Mouse (Mus musculus): ENCODE measurements around the gene RPS10-NUDT3.

DNA sequence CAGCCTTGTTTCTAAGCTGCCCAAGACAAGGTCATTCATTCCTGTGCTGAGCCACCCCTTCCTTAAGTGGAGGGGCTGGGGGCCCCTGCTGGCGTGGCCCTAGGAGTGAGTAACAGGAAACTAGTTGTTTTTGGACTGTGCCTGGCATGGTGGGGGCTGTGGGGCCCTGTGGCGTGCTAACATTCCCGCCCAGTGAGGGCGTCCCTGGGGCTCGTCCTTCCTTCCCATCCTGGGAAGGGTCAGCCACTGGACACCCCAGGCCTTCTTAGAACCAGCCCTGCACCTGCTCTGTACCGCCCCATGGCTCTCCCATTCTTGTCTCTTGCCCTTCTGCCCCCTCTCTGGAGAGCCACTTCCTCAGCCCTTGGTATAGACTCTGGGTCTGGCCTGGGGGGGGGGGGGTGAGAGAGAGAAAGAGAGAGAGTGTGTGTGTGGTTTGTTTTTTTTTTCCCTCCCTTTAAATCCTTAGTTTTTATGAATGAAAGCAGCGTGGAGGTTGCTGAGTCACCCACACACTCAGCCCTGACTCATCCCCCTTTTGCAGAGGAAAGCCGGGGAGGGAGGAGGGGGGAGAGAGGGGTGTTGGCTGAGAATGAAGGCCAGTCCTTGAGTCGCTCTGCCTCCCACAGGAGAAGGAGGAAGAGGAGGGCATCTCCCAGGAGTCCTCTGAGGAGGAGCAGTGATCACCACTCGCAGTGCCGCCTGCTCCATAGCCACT lies 73.1 kb downstream of the RPS10-NUDT3 start:
- TF ChIP-seq POLR2A (IDR thresholded peaks at IDR 0.05; ENCODE audit: borderline replicate concordance, extremely low read depth, insufficient read depth, insufficient read length, poor library complexity, severe bottlenecking) (no peak), CTCF (IDR thresholded peaks at IDR 0.05; ENCODE audit: borderline replicate concordance, extremely low read depth, insufficient read depth, insufficient read length) (no peak)
